Mouse (Mus musculus) naive thymus-derived CD4-positive, alpha-beta T cell, adult 2 months (primary cell): ENCODE measurements at regions not wholly inside any gene's neighbourhood (a gene's known extent, or its start where the extent isn't known, plus 50 kb on each side); places are given as distances from the start of the nearest gene placed in this dataset.

Source experiments
- DNase-seq: peaks from one replicate; pipeline ENCODE4 v3.0.0-alpha.2; 2011; ENCODE audit warnings: low read depth

DNA sequence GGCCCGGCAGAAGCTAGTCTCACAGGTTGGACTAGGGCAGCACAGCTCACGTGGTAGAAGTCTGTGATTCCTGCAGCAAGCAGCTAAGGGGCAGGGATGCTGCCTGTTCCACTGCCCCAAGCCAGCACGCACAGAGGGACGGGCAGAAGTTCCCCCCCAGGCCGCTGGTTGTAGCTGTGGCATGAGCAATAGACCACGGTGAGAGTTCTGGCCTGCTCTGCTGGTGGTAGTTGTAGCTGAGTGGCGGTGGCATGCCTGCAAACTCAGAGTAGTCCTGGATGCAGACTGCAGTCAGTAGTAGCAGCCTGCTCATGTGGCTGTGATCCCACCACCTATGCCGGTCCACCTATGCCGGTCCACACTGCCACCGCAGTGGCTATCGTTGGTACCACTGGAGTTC lies 71.5 kb upstream of the Rpl39l start:
- DNase-seq: no peak

DNA sequence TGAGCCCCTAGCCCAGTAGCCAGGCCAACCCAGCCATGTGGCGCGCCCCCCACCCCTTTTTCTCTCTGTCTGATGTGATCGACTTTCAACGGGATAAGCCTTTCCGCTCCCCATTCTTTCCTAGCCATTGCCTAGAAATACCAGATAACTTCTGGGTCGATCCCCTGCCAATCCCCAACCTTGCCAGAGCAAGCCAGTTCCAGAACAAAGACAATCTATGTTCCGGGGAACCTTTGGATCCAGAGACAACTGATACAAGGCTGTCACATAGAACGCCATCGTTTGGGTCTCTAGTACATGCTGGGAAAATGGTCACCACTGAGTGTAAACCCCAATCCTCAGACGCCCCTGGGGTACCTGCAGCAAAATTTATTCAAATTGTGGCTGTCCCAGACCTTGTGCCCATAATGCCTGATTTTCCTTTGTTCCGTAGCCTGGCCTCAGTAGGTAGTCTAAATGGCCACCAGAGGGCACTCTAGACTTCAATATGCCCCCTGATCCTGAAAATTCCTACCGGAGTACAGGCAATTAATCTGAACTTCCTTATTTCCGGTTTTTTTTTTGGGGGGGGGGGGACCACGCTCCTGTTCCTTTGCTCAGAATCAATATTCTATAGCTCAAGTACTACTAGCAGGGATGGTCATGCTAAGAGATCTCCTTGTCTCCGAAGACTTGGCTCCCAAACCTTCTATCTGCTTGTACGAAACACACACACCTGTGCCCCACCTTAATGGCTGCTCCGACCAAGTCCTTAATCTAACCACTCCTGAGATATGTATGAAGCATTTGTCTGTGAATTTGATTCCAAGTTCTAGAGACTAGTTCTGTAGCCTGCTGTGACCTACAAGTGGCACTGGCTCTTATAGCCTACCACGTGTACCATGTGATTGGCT lies 81.3 kb upstream of the Rpl39l start:
- no peak for DNase-seq

DNA sequence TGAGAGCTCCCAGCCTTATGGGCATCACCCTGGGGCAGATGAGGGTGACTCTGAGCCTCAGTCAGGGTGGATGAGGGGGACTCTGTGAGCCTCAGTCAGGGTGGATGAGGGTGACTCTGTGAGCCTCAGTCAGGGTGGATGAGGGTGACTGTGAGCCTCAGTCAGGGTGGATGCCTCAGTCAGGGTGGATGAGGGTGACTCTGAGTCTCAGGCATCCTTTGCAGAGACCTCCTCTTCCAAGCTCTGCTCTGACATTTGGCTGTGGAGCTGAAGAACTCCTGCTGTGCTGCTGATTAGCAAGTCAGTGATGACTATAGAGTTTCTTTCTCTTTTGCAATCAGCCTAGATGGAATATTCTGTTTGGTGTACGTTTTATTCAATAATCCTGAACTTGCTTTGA lies 83.7 kb upstream of the Rpl39l start:
- DNase-seq: no peak

DNA sequence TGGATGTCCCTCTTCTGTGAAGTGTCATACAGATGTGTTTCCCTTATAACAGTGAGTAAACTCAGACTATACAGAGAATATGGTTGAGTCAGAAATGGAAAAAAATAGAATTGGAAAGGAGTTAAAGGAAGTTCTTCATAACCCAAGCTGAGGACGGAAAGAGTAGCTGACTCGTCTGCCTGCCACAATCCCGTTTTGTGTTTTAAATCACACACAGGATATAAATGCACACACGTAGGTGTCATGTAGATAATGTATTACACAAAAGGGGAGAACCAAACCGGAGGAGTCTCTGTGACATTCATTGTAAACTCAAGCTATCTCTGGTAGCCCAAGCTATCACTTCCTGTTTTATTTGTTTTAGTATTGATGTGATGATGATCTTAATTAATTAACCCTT lies 84.6 kb upstream of the Rpl39l start:
- no peak for DNase-seq

DNA sequence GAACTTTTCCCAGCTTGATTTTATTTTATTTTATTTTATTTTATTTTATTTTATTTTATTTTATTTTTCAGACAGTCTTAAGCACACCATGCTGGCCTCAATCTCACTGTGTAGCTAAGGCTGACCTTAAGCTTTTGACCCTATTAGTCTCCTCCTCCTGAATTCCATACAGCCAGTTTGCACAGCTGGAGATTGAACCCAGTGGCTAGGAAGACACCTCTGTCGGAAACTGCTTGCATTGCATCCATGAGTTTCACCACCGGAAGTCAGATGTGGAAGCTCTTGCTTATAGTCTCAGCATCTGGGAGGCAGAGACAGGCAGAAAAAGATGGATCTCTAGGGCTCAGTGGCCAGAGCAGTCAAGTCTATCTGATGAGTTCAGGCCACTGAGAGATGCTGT lies 86.4 kb upstream of the Grin2a start:
- no peak for DNase-seq

DNA sequence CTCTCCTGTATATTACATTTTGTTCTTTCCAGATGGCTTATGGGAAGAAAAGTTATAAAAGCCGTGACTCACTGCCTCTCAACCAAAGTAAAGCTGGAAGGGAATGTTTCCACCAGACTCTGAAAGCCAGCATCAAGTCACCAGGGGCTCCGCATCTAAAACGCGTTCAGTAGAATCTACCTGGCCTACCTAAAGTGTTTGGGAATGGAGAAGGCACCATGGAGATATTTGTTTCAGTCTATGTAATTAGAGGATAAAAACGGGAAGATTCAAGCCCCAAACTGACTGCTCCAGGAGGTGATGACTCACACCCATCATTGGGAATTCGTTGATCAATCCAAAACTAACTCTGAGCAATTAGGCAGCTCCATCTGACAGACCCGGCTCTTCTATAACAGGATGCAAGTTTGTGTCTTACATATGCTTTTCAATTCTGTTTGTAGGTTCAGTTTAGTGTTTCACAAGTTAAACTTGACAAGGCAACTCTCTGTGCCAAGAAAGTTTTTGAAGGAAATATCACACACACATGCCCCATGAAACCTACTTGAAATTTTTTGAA lies 84.8 kb upstream of the Grin2a start:
- no peak for DNase-seq

DNA sequence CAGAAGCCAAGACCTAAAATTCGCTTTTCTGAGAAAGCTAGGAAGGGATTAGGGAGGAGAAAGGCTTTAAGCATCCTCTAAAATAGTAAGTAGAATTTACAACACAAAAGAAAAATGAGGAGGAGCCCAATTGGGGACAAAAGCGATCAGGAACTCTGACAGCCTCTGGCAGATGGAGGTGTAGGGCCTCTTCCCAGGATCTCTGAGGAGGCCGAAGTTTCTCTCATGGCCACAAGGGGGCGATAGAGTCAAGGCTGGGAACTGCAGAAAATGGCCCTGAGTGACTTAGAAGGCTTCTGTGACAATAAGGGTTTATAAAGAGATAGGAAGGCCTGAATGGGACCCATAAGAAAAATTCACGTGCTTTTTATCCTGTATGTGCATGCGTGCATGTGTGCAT lies 77.8 kb upstream of the Grin2a start:
- peak; percentile 6 for DNase-seq

DNA sequence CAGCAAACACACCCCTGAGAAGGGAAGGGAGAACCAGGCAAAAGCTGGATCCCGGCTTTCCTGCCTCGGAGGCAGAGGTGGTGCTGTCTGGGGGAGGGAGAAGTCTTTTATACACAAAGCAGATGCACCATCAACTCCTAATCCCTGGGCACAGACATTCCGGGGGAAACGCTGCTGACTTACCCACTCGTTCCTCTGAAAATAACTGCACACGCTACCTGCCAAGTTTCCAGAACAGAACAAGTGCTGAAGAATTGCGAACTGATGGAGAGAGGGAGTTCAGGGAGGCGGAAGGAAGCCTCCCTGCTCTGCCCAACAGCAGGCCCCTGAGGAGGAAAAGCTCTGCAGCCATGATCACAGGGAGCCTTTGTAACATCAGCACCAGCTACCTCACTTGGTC lies 68.1 kb upstream of the Grin2a start:
- DNase-seq: no peak

DNA sequence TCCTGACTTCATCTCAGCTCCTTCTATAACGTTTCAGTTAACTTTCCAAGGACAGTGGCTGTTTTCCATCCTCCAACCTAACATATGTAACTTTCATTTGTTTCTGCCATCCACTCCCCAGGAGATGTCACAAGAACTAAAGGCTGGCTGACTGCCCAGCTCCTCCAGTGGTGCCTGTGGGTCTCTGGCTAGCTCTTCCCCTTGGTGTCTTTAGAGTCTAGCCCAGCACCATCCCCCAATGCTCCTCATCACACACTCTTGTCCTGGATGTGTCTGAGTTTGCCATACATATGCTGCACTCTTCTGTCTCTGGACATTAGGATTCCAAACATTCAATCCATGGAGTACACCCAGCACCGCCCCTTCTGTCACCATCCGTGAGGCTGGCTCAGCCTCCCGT lies 62.7 kb upstream of the Grin2a start:
- DNase-seq: no peak
